25 mouse cellular contexts compared by ENCODE assay signal in genomic region chr14:118009541-118009940, GRCm38 (mm10). TPM values are rescaled to one million over a fixed set of nuclear protein-coding genes. Genes with fewer than 3 reads are reported as not detected.
DNase-seq lines count a peak whose midpoint lies in the region; ATAC-seq and TF ChIP-seq lines count a peak whose summit lies in the region.
"Had no signal": no experiment of that assay in that cellular context is flagged by ENCODE, and none has a peak within 500 bp of the region (broad histone marks: within the 10 kb centered on the region; RNA-seq: fewer than 3 reads in every experiment).

No protein-coding gene starts in this region.

- 59% methylated on average over 9 of the region's 9 CpGs for WGBS in heart, adult 2 months
- 54% methylated on average over 9 of the region's 9 CpGs for WGBS in liver, adult 2 months
- 64% methylated on average over 9 of the region's 9 CpGs for WGBS in liver, postnatal 0 days (ENCODE audit: insufficient replicate concordance)

- TF ChIP-seq CTCF in heart, adult 2 months (IDR thresholded peaks at IDR 0.05), result no peak
- TF ChIP-seq CTCF in liver, adult 2 months (IDR thresholded peaks at IDR 0.05; ENCODE audit: low read depth, low read length), result no peak
- TF ChIP-seq CTCF in liver, postnatal 0 days (IDR thresholded peaks at IDR 0.05; ENCODE audit: low read depth), result no peak

- DNase-seq in cerebellum, postnatal 10 days, result peak; percentile 50 to 54
- no peak for DNase-seq in cerebellum, adult 8-10 months
- DNase-seq in heart, adult 11 months, result peak; percentile 74
- DNase-seq in heart, adult 2 months, result no peak
- DNase-seq in liver, adult 2 months (ENCODE audit: extremely low read depth, low read depth, low spot score), result peak; percentile 47
- DNase-seq in liver, postnatal 0 days, result no peak
- peak; percentile 5 for DNase-seq in ovary, postnatal 14 days (ENCODE audit: low spot score)
- DNase-seq in ovary, postnatal 10 days (ENCODE audit: low spot score), result no peak
- DNase-seq: adrenal gland, adult 8-10 months; adrenal gland, postnatal 14 days; adrenal gland, postnatal 36 days; B cell, adult 2 months; cerebellum, adult 11-12 months; cerebellum, adult 2 months; cerebellum, adult 9-11 months; forebrain, postnatal 0 days had no signal

- H3K9ac ChIP-seq in heart, adult 2 months (ENCODE audit: low read depth, low read length), result no peak overlapping the region
- H3K9ac ChIP-seq in liver, adult 2 months (ENCODE audit: low read depth, low read length), result no peak overlapping the region
- H3K9ac ChIP-seq in liver, postnatal 0 days (replicated peaks), result no peak overlapping the region
- H3K9ac ChIP-seq: embryonic facial prominence, embryonic 12.5 days; forebrain, embryonic 13.5 days; forebrain, embryonic 15.5 days; forebrain, postnatal 0 days had no signal

- H3K36me3 ChIP-seq in heart, adult 2 months (ENCODE audit: control insufficient read depth, insufficient read depth, low read length), result no peaks in the 10 kb centered on the region
- no peaks in the 10 kb centered on the region for H3K36me3 ChIP-seq in liver, adult 2 months (ENCODE audit: control insufficient read depth, insufficient read depth, low read length)
- no peaks in the 10 kb centered on the region for H3K36me3 ChIP-seq in liver, postnatal 0 days (replicated peaks; ENCODE audit: insufficient read depth, low read length)
- H3K36me3 ChIP-seq: embryonic facial prominence, embryonic 10.5 days; embryonic facial prominence, embryonic 12.5 days; forebrain, embryonic 15.5 days; G1E had no signal

- H3K4me2 ChIP-seq in liver, postnatal 0 days (ENCODE audit: low read depth, low read length), result no peak overlapping the region
- H3K4me2 ChIP-seq: embryonic facial prominence, embryonic 12.5 days; forebrain, embryonic 13.5 days; forebrain, embryonic 15.5 days had no signal

- H3K27me3 ChIP-seq in heart, adult 2 months (ENCODE audit: control insufficient read depth, insufficient read depth, low read length), result no peaks in the 10 kb centered on the region
- no peaks in the 10 kb centered on the region for H3K27me3 ChIP-seq in liver, adult 2 months (ENCODE audit: control insufficient read depth, insufficient read depth, low read length)
- no peaks in the 10 kb centered on the region for H3K27me3 ChIP-seq in liver, postnatal 0 days (ENCODE audit: insufficient read depth, low read length)
- H3K27me3 ChIP-seq: CH12.LX; embryonic facial prominence, embryonic 12.5 days; forebrain, embryonic 15.5 days; Patski had no signal

- no peak for TF ChIP-seq EP300 in heart, adult 2 months (IDR thresholded peaks at IDR 0.05; ENCODE audit: insufficient read depth, low read depth, low read length)
- no peak for TF ChIP-seq EP300 in liver, postnatal 0 days (IDR thresholded peaks at IDR 0.05; ENCODE audit: low read depth)

- H3K79me2 ChIP-seq in heart, adult 2 months (replicated peaks; ENCODE audit: control insufficient read depth, insufficient read depth, low read length), result no peaks in the 10 kb centered on the region
- no peaks in the 10 kb centered on the region for H3K79me2 ChIP-seq in liver, adult 2 months (ENCODE audit: control insufficient read depth, insufficient read depth, low read length)

- H3K4me3 ChIP-seq in heart, adult 2 months, result no peak overlapping the region
- no peak overlapping the region for H3K4me3 ChIP-seq in liver, adult 2 months (ENCODE audit: insufficient read depth, low read depth, low read length)
- no peak overlapping the region for H3K4me3 ChIP-seq in liver, postnatal 0 days (ENCODE audit: low read depth, low read length)
- H3K4me3 ChIP-seq: embryonic facial prominence, embryonic 10.5 days; embryonic facial prominence, embryonic 12.5 days; forebrain, embryonic 13.5 days; forebrain, embryonic 15.5 days had no signal

- no peak for ATAC-seq in liver, postnatal 0 days
- ATAC-seq: activated CD4-positive, CD25-positive, alpha-beta regulatory T cell, adult 4 months; CD4-positive, CD25-positive, alpha-beta regulatory T cell, adult 4 months; forebrain, embryonic 13.5 days; forebrain, embryonic 15.5 days; forebrain, postnatal 0 days; Patski had no signal

- TF ChIP-seq POLR2A in heart, adult 2 months (IDR thresholded peaks at IDR 0.05; ENCODE audit: insufficient read depth, low read depth, low read length), result no peak
- no peak for TF ChIP-seq POLR2A in liver, adult 2 months (IDR thresholded peaks at IDR 0.05; ENCODE audit: extremely low read depth, insufficient read depth, low read length)

- intact Hi-C loops in heart, adult 2 months (cut with DNase I), result loop anchor here (5.0 kb wide), 2 partner anchors 78 to 583 kb away; no protein-coding TSS in a partner anchor

- H3K4me1 ChIP-seq in heart, adult 2 months (ENCODE audit: control insufficient read depth, insufficient read depth, low read length), result no peaks in the 10 kb centered on the region
- no peaks in the 10 kb centered on the region for H3K4me1 ChIP-seq in liver, adult 2 months (ENCODE audit: control insufficient read depth, insufficient read depth, low read length)
- no peaks in the 10 kb centered on the region for H3K4me1 ChIP-seq in liver, postnatal 0 days (ENCODE audit: insufficient read depth)
- H3K4me1 ChIP-seq: embryonic facial prominence, embryonic 10.5 days; embryonic facial prominence, embryonic 12.5 days; forebrain, embryonic 13.5 days; forebrain, embryonic 15.5 days had no signal

- no peaks in the 10 kb centered on the region for H3K9me3 ChIP-seq in liver, postnatal 0 days (ENCODE audit: low read length)
- H3K9me3 ChIP-seq: embryonic facial prominence, embryonic 10.5 days; embryonic facial prominence, embryonic 12.5 days; forebrain, embryonic 13.5 days; forebrain, embryonic 15.5 days had no signal

- no peak overlapping the region for H3K27ac ChIP-seq in heart, adult 2 months
- no peak overlapping the region for H3K27ac ChIP-seq in liver, adult 2 months (replicated peaks; ENCODE audit: insufficient read depth, low read depth, low read length)
- no peak overlapping the region for H3K27ac ChIP-seq in liver, postnatal 0 days (ENCODE audit: low read depth)
- H3K27ac ChIP-seq: embryonic facial prominence, embryonic 10.5 days; embryonic facial prominence, embryonic 12.5 days; forebrain, embryonic 13.5 days; forebrain, embryonic 15.5 days had no signal

RNA-seq across cellular contexts. Expression of gene Dct, which starts 42.5 kb away (rescaled TPM):
- 1 to 10 TPM; 2.5 to 5.1 TPM for total RNA-seq in heart, adult 2 months (2021)
- 2.1 and 3.6 TPM in 2 replicates for polyA plus RNA-seq in heart, adult 2 months (2012; rRNA removed)
- 1.9 and 8.7 TPM in 2 replicates for total RNA-seq in liver, adult 2 months (2014; rRNA removed)
- polyA plus RNA-seq in liver, adult 2 months (2012; rRNA removed), result 3.1 and 11.0 TPM in 2 replicates
- 1.0 and 1.8 TPM in 2 replicates for polyA plus RNA-seq in liver, postnatal 0 days (2015; fragmentation: Nextera tagmentation; extraction: Ambion mirVana)
- total RNA-seq: adrenal gland, postnatal 14 days; CH12.LX had no signal
- polyA plus RNA-seq: G1E had no signal

Comparison
In these comparisons a context has a peak if more than half of its experiments do, and no peak if none do; other contexts are left out.
1. DNase-seq: peak in cerebellum, postnatal 10 days (2 of 2), heart, adult 11 months (single experiment), liver, adult 2 months (single experiment) and ovary, postnatal 14 days (single experiment); none in cerebellum, adult 8-10 months (single experiment), heart, adult 2 months (0 of 2), liver, postnatal 0 days (single experiment) and ovary, postnatal 10 days (single experiment).